Mouse (Mus musculus) granulocyte monocyte progenitor cell, adult 5-6 weeks (primary cell): ENCODE measurements at regions not wholly inside any gene's neighbourhood (a gene's known extent, or its start where the extent isn't known, plus 50 kb on each side); places are given as distances from the start of the nearest gene placed in this dataset.

Source experiments
- ATAC-seq: replicated peaks from 2 replicates; pipeline ENCODE4 v1.8.0; 2016; ENCODE audit warnings: mild to moderate bottlenecking, moderate TSS enrichment, inconsistent platforms; ENCODE audit not compliant: poor library complexity, severe bottlenecking

DNA sequence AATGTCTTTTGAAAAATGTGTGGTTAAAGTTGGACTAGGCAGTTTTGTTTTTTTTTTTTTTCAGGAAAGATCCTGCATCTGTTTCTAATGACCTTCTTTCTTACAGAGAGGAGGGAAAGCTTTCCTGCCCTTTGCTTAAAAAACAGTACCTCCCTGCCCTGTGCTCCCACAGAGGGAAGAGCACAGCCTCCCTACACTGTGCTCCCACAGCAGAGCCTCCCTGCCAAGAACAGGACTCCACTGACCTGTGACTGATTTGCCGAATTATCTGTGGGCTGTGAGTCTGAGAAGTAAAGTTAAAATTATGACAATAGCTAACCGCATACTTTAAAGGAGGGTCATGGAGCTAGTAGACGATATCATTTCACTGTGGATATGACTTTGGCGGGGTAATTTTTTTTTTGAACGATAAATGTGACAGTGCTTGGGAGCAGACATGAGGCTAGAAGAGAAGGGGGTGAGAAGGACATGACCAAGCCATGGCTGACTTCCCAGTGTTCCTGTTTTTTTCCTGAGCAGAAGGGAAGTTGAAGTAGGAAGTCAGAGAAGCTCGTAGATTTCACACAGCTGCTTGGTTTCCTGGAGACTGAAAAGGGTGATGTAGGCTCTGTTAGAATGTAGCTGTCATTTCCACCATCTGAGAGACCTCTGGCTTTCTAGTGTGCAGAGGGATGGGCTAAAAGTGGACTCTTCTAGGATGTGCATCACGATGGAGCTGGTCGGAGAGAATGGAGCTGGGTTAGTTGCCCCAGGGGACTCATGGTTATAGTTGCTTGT is 226.2 kb downstream of the Etaa1 start:
- ATAC-seq = no peak

DNA sequence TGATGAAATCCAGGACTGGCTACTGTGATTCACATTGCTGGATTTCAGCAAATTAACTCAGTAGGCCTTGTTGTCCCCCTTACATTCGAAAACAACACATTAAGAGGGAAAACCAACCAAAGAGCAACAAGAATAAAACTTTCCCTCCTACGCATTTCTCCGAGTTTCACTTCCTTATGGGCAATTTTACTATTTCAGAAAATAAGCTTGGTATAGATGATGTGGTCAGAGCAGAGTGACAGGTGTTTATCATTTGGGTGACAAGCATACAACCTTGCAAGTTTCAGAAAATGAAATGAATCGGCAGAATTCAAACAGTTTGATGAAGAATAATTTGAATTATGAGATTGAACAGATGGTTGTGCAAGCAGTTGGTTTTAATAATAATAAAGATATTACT is 220.6 kb downstream of the Etaa1 start:
- ATAC-seq = no peak

DNA sequence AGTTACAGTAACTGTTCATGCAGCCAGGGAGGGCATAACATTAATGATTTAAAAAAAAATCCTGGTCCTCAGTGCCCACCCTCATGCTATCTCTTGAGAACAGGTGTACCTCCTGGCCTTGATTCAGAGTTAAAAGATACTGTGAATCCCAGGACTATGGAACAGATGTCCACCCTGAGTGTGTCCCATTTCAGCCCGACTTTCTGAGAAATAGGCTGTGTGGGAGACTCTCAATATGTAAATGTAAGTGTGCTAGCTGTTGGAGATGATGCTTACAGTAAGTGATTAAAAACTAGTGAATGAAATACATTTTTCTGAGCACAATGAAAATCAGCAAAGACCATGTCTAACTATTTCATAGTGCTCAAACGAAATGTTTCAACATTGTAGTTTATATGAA is 219.2 kb downstream of the Etaa1 start:
- no peak for ATAC-seq

DNA sequence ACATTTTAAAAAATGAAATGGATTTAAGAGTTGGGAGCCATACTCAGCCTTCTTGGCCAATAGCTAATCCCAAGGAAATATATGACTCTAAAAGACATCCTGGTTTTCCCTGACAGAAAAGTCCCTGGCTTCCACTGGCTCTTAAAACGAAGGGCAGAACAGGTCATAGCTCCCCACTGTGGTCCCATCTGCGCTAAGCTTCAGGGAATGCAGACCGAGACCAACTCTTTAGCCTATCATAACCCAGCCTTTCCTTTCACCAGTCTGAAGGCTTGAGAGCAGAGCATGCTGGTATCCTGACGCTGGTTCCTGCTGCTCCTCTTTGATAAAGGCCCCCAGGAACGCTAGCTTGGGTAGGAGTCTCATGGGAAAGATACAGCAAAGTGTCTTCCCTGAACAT is 214.8 kb downstream of the Etaa1 start:
- no peak for ATAC-seq

DNA sequence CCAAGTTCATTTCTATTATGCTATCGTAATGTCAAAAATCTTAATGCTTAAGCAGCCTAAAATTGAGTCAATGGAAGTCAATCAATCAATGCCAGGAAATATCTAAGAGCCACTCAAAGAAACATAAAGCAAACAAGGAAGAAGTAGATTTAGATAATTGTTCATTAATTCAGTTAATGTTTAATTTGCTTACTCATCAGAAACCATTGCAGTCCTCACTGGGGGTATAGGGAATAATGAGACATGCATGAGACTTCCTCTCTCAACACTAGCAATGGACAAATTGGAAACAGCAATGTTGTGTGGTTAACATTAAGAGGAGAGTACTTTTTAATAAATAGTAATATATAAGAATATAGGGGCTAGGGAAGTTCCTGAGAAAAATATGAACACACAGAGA is 209.9 kb downstream of the Etaa1 start:
- ATAC-seq = no peak

DNA sequence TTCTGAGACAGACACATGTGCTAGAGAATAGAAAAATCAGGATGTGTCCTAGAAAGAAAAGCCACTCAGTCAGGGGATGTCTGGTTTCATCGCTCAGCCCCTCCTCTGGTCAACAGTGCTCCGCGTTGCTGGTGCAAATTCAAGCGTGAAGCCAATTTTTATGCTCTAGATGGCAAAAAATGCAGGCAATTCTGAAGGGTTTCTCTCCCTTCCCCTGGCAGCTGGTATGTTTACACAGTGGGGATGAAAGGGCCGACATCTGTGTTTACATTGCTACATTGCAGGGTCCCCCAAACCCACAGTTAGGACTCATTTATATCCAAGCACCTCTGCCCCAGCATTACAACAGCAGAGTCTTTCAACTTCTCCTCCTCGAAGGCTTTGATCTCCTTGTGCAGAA is 203.3 kb downstream of the Etaa1 start:
- no peak for ATAC-seq

DNA sequence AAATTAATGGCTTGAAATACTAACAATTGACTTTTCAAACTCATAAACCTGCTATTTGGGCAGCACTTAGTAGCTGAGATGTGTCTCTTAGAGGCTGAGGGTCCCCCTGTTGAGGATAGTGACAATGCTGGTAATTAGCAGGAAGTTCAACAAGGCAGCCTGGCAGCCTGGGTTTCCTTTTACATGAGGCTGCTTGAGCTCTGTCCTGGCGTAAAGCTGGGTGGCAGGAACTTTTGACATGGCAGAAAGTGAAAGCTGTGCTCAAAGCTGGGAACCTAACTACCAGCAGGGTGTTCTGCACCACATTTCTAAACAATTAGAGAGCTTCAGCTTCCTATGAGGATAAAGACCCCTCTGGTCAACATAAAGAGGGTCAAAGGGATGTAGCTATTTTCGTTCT is 194.5 kb downstream of the Etaa1 start:
- ATAC-seq = no peak

DNA sequence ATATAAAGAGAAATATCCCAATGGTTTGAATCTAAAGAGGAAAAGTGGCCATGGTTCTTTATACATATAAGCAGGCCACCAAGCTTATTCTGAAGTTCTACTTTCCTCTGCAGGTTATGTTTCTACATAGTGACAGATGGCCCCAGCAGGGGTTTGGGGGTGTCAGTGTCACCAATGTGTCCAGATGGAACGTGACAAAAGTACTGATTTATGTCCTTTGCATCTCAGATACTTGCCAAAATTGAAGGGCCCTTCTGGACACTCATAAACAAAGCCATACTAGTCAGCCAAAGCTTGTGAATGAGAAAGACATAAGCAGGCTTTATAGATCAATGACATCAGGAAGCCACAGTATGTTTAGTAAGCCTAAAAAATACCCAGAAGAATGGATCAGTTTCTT is 190.3 kb downstream of the Etaa1 start:
- no peak for ATAC-seq

DNA sequence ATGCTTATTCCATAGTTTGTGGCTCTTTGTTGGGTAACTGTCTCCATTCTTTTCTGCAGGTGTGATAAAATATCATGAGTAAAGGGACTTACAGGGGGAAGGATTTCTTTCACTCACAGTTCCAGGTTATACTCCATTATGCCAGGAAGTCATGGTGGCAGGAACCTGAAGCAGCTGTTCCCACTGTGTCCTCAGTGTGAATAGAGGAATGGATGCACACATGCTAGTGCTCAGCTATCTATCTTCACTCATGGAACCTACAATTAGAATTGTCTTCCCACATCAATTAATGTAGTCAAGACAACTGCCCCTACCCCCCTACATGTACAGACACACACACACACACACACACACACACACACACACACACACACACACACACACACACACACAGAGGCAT is 189.5 kb downstream of the Etaa1 start:
- ATAC-seq = no peak

DNA sequence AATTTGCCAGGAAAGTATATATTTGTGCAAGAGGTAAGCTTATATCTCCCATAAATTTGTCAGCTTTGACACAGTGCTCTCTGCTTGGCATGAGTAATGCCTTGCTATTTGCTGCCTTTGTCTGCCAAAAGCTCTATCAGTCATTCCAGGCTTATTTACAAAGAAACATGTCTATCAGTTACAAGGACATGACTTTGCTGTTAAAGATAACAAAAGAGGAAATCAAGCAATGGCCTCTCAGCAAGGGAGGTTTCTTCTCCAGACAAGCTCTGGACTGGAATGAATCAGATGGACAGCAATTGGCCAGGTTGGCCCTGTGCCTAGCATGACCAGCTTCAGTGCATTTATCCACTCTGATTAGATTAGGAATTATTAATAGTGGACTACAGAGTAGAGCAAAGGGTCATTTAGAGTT is 185.3 kb downstream of the Etaa1 start:
- ATAC-seq = no peak

DNA sequence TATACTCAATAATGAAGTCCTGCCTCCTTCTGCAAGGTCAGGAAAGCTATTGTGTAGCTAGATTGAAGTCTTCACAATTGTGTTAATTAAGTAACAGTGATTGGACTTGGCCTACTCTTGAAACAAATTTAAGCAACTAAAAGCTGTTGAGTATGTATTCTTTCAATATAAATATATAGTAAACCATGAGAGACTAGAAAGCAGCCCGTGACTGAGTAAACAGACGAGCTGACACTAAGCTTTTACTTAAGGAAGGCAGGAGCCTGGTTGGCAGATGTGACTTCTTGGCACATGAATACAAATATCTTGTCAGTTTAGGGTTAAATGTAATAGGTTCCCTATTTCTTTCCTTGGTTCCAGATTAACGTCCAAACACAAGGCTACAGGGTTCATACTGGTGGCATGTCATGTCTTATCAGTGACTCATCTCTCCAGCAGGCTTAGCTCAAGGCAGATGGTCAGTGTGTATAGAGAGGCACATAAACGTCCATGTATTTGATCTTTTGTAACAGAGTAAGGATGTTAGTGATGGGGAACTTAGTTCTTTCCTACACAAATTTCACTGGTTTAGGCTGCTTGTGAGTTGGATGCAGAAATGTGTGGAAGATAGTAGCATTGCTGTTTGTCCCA is 184.7 kb downstream of the Etaa1 start:
- ATAC-seq = no peak

DNA sequence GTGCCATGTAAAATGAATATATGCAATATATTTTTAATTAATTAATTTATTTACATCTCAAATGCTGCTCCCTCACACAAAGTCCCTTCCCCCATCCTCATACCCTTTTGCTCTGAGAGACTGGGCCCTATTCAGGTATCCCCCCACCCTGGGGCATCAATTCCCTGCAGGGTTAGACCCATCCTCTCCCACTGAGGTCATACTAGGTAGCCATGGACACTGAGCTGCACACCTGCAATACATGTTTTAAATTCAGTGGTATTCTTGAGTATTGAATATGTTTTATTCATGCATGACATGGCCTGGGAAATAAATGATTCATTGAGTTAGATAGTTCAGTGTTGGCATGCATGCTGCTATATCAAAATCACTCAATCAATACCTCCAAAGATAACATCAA is 156.0 kb downstream of the Etaa1 start:
- no peak for ATAC-seq

DNA sequence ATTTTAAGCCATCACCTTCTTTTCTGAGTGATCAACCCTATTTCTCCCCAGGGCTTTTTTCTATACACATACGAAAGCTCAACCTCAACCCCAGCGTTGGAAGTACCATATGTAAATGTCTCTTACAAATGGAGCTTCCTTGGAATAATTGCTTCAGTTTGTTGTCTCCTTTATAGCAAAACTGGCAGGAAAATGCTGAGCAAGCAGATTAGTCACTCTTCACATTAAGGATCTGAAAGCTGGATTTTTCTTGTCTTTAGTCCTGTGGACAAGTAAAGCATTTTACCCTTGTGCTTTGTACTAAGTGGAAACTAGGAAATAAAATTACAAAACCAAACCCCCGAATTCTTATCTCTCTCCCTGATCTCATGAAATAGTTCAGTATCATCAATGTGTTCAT is 145.8 kb downstream of the Etaa1 start:
- no peak for ATAC-seq

DNA sequence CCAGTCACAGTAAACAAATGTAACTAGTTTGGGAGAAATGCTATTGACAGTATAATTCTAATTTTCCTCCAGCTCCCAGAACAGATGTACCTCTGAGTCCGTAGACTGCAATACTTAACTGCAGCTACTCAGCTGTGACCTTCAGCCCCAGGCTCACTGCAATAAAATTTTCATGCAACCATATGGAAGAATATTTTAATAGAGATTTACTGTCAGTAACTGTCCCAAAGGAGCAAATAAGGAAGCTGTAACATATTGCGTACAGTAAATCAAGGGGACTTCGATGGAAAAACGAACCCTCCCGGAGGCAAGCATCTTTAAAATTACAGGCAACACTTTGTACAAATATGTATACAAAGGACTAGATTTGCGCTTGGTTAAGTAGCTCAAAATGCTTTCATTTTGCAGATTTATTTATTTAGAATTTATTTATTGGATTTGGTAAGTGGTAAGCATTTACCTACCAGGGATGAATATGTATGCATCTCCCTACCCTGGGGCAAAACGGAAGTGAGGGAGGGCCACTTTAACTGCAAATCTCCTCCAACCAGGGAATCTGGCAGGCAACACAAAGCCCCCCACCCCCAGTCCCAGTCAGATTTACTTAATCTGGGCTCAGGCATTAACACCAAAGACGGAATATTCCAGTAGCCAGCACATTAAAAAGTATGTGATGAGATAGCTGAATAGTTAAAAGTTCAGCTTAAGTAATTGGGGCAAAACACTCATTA is 141.7 kb downstream of the Etaa1 start:
- no peak for ATAC-seq

DNA sequence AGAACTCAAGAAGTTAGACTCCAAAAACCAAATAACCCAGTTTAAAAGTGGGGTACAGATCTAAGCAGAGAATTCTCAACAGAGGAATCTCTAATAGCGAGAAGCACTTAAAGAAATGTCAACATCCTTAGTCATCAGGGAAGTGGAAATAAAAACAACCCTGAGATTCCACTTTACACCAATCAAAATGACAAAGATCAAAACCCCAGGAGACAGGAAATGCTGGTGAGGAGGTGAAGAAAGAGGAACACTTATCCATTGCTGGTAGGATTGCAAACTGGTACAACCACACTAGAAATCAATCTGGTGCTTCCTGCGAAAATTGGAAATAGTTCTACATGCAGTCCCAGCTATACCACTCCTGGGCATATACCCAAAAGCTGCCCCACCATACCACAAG is 111.0 kb downstream of the Etaa1 start:
- ATAC-seq = no peak

DNA sequence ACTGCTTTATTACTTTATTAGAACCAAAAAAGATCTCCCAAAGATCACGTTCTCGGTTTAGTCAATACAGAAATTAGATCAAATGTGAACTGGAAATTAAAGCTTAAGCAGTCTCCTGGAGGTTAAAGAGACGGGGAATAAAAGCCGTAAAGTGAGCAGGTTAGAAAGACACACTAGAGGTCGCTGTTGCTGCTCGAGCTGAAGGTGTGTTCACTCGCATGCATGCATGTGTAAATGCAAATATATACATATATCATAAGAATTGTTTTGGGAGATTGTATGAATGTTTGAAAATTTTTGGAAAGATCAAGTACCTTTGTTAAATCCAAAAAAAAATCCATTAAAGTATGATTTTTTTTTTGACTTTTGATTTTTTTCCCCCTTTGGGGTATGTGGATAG is 101.3 kb downstream of the Etaa1 start:
- ATAC-seq = peak; percentile 75

DNA sequence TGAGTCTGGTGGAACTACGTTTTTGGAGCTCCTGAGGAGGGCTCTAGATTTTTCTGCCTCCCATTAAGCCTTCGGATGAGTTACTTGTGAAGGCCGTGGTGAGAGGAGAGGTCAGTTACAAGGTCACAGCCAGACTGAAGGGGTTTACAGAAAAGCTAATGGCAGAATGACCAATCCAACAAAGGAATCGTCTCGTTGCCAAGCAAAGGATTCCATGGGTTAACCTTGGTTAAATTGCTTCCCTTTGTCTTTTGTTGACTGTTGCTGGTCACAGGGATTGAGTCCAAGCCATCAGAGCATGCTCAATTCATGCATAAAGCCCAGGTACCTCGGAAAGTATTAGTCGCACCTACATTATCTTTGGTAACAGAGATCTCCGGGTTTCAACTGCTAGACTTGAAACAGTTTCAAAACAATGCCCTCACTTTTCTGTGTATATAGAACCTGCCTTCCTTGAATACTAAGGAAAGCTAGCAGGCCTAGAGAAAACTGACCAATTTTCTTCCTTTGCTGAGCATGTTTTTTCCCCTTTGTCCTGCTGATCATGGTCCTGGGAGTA is 100.3 kb downstream of the Etaa1 start:
- ATAC-seq = no peak

DNA sequence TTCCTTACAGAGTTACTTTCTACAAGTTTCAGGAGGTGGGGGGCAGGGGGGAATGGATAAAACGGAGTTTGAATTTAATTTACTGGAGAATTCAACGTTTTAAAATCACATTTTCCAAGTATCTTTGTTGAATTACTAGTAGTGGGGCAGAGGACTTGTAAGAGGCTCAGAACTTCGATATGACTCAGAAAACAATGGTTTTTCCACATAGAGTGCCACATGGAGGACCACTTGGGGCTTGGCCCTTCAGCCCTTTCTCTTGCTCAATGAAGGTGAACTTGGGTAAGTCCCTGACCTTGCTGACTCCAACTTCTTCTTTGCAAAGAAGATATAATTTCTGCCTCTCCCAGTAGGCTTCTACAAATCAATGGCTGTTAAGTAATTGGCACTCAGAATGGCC is 99.8 kb downstream of the Etaa1 start:
- ATAC-seq = no peak

DNA sequence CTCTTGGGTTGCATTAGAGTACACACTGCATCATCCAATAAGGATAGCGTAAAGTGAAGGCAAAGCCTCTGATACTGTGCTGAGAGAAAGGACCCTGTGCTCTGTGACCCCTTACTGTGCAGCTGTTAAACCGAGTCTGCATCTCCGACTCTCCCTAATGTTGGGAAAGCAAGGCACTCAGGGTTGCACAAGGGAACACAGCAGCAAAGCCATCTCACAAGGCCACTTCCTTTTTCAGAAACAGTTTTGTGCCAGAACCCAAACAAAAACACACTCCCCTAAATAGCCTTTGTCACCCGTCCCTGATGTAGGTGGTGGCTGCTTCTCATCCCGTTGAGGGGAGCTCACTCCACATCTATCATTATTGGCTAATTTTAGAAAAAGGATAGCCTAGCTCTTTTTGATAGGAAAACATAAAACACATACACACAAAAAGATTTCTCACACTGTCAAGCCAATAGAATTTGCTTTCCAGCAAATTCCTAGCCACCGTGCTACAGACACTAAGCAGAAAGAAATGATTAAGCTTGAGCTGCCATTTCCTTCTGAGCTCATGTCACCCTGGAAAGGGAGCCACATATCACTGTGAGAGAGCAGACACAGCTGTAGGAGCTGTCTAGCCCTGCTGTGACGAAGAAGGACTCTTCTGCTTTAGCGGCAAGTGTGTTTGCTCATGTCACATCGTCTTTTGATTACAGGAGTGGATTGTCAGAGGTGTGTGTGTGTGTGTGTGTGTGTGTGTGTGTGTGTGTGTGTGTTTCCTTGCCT is 94.1 kb downstream of the Etaa1 start:
- ATAC-seq = peak; percentile 75

DNA sequence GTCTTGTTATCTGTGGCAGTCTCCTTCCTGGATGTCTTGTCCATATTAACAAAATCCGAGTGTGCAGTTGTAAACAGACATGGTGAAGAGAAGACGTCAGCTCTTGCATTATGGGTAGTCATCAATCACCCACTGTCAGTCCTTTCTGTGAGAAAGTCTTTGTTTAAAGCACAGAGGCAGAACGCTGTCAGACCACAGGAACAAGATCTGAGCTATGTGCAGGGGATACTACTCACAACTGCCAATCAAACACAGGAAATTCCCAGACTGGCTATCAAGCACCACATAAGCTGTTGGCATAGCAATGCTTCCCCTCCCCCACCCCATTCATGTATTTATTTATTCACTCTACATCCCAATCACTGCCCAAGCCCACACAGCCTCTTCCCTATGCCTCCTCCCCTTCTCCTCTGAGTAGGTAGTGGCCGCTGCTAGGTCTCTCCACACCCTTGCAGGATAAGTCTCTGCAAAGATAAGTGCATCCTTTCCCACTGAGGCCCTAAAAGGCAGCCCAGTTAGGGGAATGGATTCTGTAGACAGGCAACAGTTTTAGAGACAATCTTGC is 88.8 kb downstream of the Etaa1 start:
- ATAC-seq = no peak
